Mouse (Mus musculus): ENCODE results near the gene Ushbp1. TPM values are rescaled to one million over a fixed set of nuclear protein-coding genes. Genes with fewer than 3 reads are reported as not detected.
A peak's percentile ranks its signal among the peaks of the same experiment; 100 is the strongest.

The Ushbp1 gene
- total and polyA plus RNA-seq, 3 experiments = not detected

DNA sequence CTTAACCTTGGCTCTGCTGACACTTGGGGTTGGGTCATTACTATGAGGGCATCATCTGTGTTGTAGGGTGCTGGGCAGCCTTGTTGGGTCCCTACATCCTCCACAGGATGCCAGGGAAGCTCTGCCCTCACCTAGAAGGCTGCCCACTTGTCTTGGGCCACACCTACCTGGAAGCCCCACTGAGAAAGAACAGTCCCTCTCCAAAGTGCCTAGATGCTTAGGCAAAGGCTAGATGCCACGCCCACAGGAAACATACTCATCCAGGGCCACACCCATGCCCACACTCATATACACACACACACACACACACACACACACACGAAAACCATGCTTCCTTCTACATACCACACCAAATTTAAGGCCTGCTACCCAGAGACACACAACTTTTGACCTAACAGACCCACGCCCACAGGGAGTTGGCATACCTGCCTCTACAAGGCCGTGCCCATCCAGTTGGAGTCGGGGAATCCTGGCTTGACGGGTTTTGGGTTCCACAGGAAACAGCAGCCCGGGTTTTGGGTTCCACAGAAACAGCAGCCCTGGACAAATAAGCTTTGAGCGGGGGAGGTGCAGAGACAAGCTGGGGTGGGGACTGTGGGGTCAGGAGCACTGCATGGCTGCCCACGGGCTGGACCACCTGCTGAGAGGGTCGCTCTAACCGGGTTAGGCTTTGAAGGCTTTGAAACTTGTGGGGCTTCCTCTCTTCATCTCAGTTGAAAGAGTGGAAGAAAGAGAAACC, 16.1 kb upstream of the Ushbp1 start (continued):
- TF ChIP-seq ELF1 (IDR thresholded peaks at IDR 0.05; ENCODE audit: low read depth, low read length) (no peak), MAX (IDR thresholded peaks at IDR 0.05; ENCODE audit: low read length) (no peak), MAFK (IDR thresholded peaks at IDR 0.05; ENCODE audit: insufficient replicate concordance, low read length) (no peak), ZNF384 (IDR thresholded peaks at IDR 0.05; ENCODE audit: low read depth, low read length) (peak; percentile 40; the same call in 1 of the 2 replicates), POLR2A (IDR thresholded peaks at IDR 0.05; ENCODE audit: low read depth, low read length) (peak; percentile 47), CTCF (conservative IDR thresholded peaks at IDR 0.05 in 1 of 2, IDR thresholded peaks at IDR 0.05 in 1 of 2; ENCODE audit: low read depth in 2 of 2, low read length in 2 of 2) (no peak), ZC3H11A (IDR thresholded peaks at IDR 0.05; ENCODE audit: low read depth, low read length) (no peak), RAD21 (IDR thresholded peaks at IDR 0.05; ENCODE audit: low read depth, low read length) (no peak), CHD1 (IDR thresholded peaks at IDR 0.05; ENCODE audit: low read depth, low read length) (no peak)

DNA sequence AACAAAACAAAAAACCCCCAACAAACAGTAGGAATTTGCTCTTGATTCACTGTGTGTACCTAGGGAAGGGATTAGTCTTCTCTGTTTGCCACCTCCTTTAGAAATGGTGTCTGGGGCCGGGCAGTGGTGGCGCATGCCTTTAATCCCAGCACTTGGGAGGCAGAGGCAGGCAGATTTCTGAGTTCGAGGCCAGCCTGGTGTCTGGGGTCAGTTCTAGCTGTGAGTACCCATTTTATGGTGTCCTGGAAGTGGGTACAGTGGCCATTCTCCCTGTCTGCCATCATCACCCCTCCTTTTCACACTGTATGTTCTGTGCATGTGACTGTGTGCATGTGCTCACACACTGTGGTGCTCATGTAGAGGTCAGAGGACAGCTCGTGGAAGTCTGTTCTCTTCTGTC, 12.6 kb upstream of the Ushbp1 start:
- peaks cover 17 to 40% of the 10 kb centered on the region in 2 experiments for H3K4me1 ChIP-seq (ENCODE audit: control insufficient read depth in 1 of 2, insufficient read depth in 2 of 2)
- H3K4me2 ChIP-seq (ENCODE audit: insufficient read depth, low read depth, poor library complexity, severe bottlenecking) = no peak overlapping the region
- dilution Hi-C loops (cut with MboI; ENCODE audit: extremely low pct_ligation_motif_present, extremely low pct_unique_long_range_greater_than_20kb, low sequenced_read_pairs) (no loop called here), in situ Hi-C loops (cut with MboI; ENCODE audit: low pct_ligation_motif_present, low pct_unique_long_range_greater_than_20kb, low sequenced_read_pairs) (loop anchor here (5.0 kb wide), 1 partner anchor 36 kb away; the partner anchor contains the start of gene Ocel1)
- TF ChIP-seq ZNF384 (IDR thresholded peaks at IDR 0.05; ENCODE audit: low read depth, low read length) = no peak
- TF ChIP-seq MEF2A (IDR thresholded peaks at IDR 0.05; ENCODE audit: borderline replicate concordance, low read depth, low read length) = no peak
- TF ChIP-seq NELFE (IDR thresholded peaks at IDR 0.05; ENCODE audit: low read depth, low read length) = no peak
- TF ChIP-seq KAT2A (IDR thresholded peaks at IDR 0.05; ENCODE audit: insufficient replicate concordance, low read length) = no peak
- no peak for TF ChIP-seq RAD21 (IDR thresholded peaks at IDR 0.05; ENCODE audit: low read depth, low read length)
- TF ChIP-seq ELF1 (IDR thresholded peaks at IDR 0.05; ENCODE audit: low read depth, low read length) = no peak
- peaks cover 7% of the 10 kb centered on the region; the same call in 1 of the 2 replicates for H3K79me2 ChIP-seq (replicated peaks; ENCODE audit: control insufficient read depth, extremely low read depth, insufficient read depth, poor library complexity, severe bottlenecking)
- no peak overlapping the region for H3K4me3 ChIP-seq (replicated peaks in 1 of 3; ENCODE audit: low read depth in 2 of 3, low read length in 2 of 3, poor library complexity in 1 of 3)
- H3K27me3 ChIP-seq (replicated peaks) = no peaks in the 10 kb centered on the region
- H3K36me3 ChIP-seq (replicated peaks in 1 of 2; ENCODE audit: control insufficient read depth in 1 of 2, insufficient read depth in 1 of 2, low read length in 1 of 2) = peaks cover 36 to 57% of the 10 kb centered on the region in 2 experiments
- no peak for DNase-seq (ENCODE audit: extremely low read depth)
- H3K27ac ChIP-seq (ENCODE audit: insufficient read depth, low read depth) = no peak overlapping the region
- no peak overlapping the region for H3K9ac ChIP-seq (ENCODE audit: insufficient read depth, low read depth)
- no peaks in the 10 kb centered on the region for H3K9me3 ChIP-seq (replicated peaks; ENCODE audit: low read length)

DNA sequence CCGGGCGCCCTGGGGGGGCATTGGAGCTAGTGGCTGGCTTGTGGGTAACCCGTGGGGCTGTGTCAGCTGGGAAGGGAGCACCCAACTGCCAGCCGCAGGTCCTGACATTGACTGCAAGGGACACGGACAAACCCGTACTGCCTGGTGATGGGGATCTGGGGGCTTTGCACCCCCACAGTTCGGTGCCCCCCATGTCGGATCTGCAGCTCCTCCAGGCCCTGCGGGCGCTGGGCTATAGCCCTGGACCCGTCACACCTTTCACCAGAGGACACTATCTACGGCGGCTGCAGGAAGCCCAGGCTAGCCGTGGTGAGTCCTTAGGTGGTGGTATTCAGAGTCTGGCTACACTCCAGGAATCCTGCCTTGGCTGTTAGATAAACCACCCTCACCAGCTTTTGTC, 11.8 kb upstream of the Ushbp1 start:
- H3K27ac ChIP-seq (ENCODE audit: insufficient read depth, low read depth) = no peak overlapping the region
- no peak overlapping the region for H3K4me3 ChIP-seq (replicated peaks in 1 of 3; ENCODE audit: low read depth in 2 of 3, low read length in 2 of 3, poor library complexity in 1 of 3)
- no peak for DNase-seq (ENCODE audit: extremely low read depth)
- TF ChIP-seq MAFK (IDR thresholded peaks at IDR 0.05; ENCODE audit: insufficient replicate concordance, low read length) = no peak
- TF ChIP-seq POLR2A (IDR thresholded peaks at IDR 0.05; ENCODE audit: low read depth, low read length) = no peak
- TF ChIP-seq ZKSCAN1 (IDR thresholded peaks at IDR 0.05; ENCODE audit: borderline replicate concordance, low read depth, low read length) = no peak
- TF ChIP-seq E2F4 (IDR thresholded peaks at IDR 0.05; ENCODE audit: insufficient replicate concordance, low read depth, low read length) = no peak
- no peak for TF ChIP-seq GABPA (IDR thresholded peaks at IDR 0.05; ENCODE audit: insufficient replicate concordance, low read depth, low read length)
- no peak for TF ChIP-seq ZC3H11A (IDR thresholded peaks at IDR 0.05; ENCODE audit: low read depth, low read length)
- H3K36me3 ChIP-seq (replicated peaks in 1 of 2; ENCODE audit: control insufficient read depth in 1 of 2, insufficient read depth in 1 of 2, low read length in 1 of 2) = peaks cover 43 to 65% of the 10 kb centered on the region in 2 experiments
- dilution Hi-C loops (cut with MboI; ENCODE audit: extremely low pct_ligation_motif_present, extremely low pct_unique_long_range_greater_than_20kb, low sequenced_read_pairs) = no loop called here
- H3K9ac ChIP-seq (ENCODE audit: insufficient read depth, low read depth) = no peak overlapping the region
- peaks cover 7% of the 10 kb centered on the region; the same call in 1 of the 2 replicates for H3K79me2 ChIP-seq (replicated peaks; ENCODE audit: control insufficient read depth, extremely low read depth, insufficient read depth, poor library complexity, severe bottlenecking)
- peaks cover 17 to 41% of the 10 kb centered on the region in 2 experiments for H3K4me1 ChIP-seq (ENCODE audit: control insufficient read depth in 1 of 2, insufficient read depth in 2 of 2)
- H3K9me3 ChIP-seq (replicated peaks; ENCODE audit: low read length) = no peaks in the 10 kb centered on the region
- in situ Hi-C loops (cut with MboI; ENCODE audit: low pct_ligation_motif_present, low pct_unique_long_range_greater_than_20kb, low sequenced_read_pairs) = loop anchor here (5.0 kb wide), 1 partner anchor 35 kb away; the partner anchor contains the start of gene Ocel1
- no peaks in the 10 kb centered on the region for H3K27me3 ChIP-seq (replicated peaks)
- no peak overlapping the region for H3K4me2 ChIP-seq (ENCODE audit: insufficient read depth, low read depth, poor library complexity, severe bottlenecking)

All from CH12.LX (cell line).